Mouse (Mus musculus): ENCODE measurements around the gene Trpm1.
A peak's percentile ranks its signal among the peaks of the same experiment; 100 is the strongest.

The Trpm1 gene

DNA sequence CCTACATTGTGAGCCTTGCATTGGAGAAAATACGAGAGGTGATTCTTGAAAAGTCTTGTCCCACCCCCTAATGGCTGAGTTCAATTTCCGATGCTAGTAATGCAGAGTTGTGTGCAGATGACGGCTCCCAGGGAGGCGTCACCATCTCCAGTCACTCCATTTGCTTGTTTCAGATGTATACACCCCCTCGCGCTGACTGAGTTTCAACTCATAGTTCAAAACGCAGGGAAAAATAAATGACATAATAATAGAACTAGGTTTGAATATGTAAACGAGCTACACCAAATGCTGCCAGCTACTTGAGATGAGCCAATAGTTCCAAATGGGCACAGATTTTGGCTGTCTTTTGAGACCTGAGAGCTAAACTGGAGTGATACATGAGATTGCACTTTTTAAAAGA lies 84.1 kb downstream of the Trpm1 start:
- DNase-seq: no peak

- no peak for DNase-seq
Observed at GRCm38 (mm10) chr7:64238410-64239086, 84.9 kb downstream of the Trpm1 start.

GRCm38 (mm10) chr7:64239138-64239805 lies 85.6 kb downstream of the Trpm1 start:
- DNase-seq: no peak

DNA sequence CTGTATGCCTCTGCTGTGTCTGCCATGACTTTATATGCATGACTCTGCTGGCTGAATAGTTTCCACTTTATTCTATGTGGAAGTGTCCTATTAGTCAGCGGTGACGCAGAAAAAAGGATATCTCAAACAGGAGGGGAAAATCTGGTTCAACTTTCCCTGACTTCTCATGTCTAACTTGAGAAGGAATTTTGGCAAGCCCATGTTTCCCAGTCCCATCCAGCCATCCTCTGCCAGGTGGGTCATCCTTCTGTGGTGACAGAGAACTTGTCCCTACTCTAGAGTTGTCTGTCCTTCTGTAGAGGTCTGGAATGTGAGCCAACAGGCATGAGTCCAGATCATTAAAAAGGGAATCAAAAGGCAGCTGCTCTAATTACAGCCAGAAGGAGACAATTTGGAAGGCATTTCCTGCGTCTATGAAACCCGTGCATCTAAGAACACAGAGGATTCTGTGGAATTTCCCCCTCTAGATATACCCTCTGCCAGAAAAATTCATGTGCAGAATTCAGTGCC lies 86.2 kb downstream of the Trpm1 start:
- no peak for DNase-seq

DNA sequence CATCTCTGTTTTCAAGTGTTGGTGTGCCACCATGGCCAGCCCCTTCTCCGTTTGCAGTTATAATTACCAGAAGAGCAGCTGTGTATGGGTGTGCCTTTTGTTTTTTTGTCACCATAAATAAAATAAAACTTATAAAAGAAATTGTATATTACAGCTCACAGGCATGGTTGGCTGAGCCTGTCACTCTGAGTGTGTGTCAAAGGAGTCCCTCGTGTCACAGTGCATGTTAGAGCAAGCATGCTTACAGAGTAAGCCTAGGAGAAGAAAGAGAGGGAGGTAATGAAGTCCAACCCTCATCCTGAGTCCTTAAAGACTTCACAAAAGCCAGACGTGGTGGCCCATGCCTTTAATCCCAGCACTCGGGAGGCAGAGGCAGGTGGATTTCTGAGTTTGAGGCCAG lies 88.8 kb downstream of the Trpm1 start:
- no peak for DNase-seq

DNA sequence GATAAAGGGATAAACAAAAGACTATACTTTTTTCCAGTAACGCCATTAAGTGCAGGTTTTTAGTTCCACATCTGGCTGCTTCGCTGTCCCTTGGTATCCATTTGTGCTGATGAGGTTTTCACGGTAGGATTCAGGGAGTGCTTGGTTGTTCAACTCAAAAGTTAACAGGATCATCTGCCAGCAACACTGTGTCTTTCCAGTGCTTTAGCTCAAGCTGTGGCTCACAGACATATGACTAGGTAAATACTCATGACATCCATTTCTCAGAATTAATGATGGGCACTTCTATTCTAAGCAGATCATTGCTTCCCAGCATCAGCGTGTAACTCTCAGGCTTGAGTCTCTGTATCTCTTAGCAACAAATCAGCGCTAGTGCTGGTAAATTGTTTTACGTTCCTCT lies 90.7 kb downstream of the Trpm1 start:
- no peak for DNase-seq

DNA sequence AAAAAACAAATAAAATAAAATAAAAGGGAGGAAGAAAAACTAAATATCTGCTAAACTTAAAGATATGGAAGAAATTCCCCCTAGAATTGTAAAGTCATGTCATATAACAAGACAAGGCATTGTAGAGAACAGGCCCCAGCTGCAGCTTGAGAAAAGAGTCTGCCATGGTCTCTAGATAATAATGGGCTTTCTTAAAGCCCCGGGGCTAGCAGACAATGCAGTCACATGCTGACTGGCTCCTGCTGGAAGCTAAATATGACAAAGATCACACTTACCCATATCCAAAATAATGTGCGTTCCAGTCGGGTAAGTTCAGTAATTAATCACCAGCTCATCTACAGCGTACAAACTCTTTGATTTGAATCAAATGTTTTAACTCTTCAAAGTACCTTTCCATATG lies 93.1 kb downstream of the Trpm1 start:
- no peak for DNase-seq

GRCm38 (mm10) chr7:64248352-64248751 lies 94.7 kb downstream of the Trpm1 start:
- no peak for DNase-seq

DNA sequence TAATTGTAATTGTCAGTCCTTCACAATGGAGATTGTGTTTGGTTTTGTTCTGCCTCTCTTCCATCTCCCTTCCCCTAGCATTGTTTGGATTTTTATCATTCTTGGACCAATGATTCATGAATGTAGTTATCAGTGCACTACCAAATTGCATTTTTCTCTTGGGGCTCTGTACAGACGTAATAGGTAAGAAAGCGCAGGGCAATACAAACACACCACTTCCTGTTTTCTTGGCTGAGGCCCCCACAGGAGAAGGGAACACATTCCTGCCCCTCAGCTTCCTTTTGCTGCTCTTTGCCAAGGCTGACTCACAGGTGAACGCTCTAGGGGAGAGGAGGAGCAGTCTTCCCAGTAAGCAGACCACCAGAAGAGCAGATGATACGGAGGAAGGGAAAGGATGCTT lies 96.1 kb downstream of the Trpm1 start:
- no peak for DNase-seq

DNA sequence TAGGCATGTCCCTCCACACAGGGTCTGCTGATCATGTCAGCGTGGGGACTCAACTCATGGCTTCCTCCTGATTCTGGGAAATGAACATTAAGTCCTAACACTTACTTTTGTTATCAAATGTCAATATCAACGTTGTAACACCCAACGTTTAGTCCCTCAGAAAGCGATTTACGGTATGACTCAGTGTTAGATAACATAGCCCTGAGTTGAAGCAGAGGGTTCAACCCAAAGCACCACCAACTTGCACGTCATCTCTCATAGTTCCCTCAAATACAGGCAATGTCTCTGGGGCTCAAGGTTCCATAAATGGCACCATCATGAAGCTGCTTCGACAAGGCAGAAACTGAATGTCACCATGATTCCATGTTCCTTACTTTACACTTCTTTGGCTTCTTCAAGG lies 96.8 kb downstream of the Trpm1 start:
- DNase-seq: no peak

GRCm38 (mm10) chr7:64253736-64254135 lies 100.1 kb downstream of the Trpm1 start:
- DNase-seq: no peak

DNA sequence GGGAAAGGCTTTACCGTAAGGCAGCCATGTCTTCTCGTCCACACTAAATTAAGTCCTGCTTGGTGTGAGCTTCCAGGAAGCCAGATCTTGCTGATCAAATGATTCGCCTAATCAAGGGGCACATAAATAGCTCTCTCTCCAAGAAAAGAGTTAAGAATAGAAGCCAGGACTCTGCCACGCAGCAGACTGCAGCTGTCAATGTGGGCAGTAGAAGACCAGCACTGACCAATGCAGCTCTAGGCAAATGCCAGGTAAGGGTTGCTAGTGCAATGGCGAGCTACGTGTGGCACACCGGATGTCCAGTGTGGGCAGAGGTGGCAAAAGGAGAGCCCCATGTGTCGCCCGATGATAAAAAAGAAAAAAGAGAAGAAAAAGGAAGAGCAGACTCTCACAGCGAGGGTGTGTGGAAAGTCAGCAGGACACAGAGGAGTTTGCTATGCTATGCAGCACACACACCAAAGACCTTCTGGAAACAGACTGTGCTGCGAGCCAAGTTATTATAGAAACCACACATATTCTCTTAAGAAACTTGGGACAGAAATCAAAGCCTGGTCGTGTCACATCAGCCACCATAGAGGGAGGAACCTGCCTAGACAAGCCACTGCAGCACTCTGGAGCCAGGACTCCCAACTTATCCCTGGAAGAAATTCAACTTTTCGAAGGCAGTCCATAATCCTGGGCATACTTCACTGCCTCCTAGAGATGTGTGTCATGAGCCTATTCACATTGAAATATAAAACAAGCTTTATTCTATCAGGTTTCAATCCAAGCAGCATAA lies 112.1 kb downstream of the Trpm1 start:
- no peak for DNase-seq

DNA sequence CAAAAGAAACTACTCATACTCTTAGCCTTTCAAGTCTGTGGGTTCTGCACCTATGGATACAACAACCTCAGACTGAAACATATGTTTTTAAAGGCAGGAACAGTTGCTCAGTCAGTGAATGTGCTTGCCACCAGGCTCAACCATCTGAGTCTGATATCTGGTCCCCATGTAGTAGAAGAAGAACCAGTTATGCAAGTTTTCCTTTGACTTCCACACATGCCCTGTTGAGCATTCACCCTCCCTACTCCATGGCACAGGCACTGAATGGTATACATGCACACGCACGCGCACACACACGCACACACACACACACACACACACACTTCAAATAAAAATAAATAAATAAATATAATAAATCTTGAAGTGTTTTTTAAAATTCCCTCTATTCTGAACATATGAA lies 113.0 kb downstream of the Trpm1 start:
- DNase-seq: no peak

DNA sequence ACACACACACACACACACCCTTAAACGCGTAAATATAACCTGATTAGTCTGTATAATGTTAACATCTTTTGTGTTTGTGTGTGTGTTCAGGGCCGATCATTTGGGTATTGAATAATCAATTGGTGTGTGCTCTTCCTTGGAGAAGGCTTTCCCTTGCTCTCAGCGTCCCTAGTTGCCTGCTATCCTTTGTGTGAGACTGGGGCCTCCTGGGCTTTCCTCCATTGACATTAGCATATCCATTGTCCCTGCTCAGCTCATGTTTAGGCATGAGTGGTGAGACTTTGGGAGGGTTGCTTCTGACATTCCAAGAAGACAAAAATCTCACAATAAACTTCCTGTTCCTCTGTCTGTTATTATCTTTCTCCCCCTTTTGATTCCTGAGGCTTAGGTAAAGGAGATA lies 118.3 kb downstream of the Trpm1 start:
- no peak for DNase-seq

GRCm38 (mm10) chr7:64275518-64275917 lies 121.9 kb downstream of the Trpm1 start:
- no peak for DNase-seq

GRCm38 (mm10) chr7:64276921-64277320 lies 123.3 kb downstream of the Trpm1 start:
- DNase-seq: no peak

GRCm38 (mm10) chr7:64278526-64278925 lies 124.9 kb downstream of the Trpm1 start:
- no peak for DNase-seq

DNA sequence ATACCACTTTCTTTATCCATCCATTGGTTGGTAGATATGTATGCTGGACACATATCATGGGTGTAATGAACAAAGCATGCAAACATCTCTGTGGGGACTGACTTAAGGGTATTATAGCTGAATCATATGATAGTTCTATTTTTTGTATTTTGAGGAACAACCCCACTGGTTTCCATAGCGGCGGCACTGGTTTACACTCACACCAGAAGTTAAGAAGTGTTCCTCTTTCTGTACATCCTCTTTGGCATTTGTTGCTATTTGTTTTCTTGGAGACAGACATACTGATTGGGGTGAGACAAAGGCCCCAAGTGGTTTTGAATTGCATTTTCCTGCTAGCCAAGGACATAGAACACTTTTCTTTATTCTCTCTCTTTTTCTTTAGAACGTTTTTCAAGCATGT lies 125.9 kb downstream of the Trpm1 start:
- DNase-seq: no peak

- peak; percentile 18 for DNase-seq
Observed at GRCm38 (mm10) chr7:64286566-64286965, 132.9 kb downstream of the Trpm1 start.

- DNase-seq: peak; percentile 98
Observed at GRCm38 (mm10) chr7:64287414-64288091, 133.9 kb downstream of the Trpm1 start, which contains the start of gene Mtmr10. TSS of gene Mtmr10 (plus strand) at chr7:64287653.

DNA sequence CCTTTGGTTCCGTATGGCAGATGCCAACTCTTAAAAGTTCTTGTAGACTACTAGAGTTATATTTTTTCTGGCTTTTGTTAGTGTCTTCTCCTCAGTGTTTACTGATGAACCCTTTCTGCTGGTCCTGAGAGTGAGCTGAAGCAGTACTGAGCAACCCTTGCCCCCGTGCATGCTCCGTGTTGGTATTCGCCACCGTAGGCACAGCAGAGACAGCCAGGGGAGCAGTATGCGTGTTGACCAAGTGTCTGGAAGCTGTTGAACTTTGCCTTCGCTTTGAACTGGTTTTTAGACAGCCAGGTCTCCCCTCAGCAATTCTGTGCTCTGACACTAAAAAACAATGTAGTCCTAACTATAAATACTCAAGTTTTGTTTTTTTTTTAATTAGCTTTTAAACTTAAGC lies 135.8 kb downstream of the Trpm1 start:
- peak; percentile 52 for DNase-seq

DNA sequence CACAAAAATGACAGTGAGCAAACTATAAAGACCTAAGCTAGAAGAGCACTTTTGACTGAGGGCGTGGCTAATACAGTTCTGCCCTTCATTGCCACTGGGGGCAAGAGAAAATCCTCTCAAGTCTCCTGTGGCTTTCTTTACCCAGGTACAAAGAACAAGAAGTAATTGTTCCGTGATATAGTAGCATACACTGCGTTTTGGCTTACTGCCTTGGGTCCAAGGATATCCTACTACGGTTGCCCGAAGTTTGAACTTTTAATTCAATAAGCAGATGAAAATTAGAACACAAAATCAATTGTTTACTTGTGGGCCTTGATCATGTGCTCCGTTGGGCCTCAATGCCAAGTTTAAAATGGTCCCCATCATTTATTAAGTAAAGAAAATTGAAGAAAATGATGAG lies 136.8 kb downstream of the Trpm1 start:
- DNase-seq: no peak

- no peak for DNase-seq
Observed at GRCm38 (mm10) chr7:64291722-64292121, 138.1 kb downstream of the Trpm1 start.
